Mouse (Mus musculus) C2C12 (cell line): ENCODE measurements around the gene Defb21. TPM values are rescaled to one million over a fixed set of nuclear protein-coding genes. Genes with fewer than 3 reads are reported as not detected.

ENCODE experiments used
- H3K27me3 ChIP-seq: one replicate; pipeline ENCODE4 v1.6.1; 2011; ENCODE audit not compliant: control insufficient read depth, insufficient read depth, insufficient read length
- H3K36me3 ChIP-seq: one replicate; pipeline ENCODE4 v1.6.1; 2011; ENCODE audit not compliant: control insufficient read depth, insufficient read depth
- H3K4me3 ChIP-seq: one replicate; pipeline ENCODE4 v1.5.1; 2011; ENCODE audit warnings: mild to moderate bottlenecking, control low read depth; ENCODE audit not compliant: poor library complexity, insufficient read depth, severe bottlenecking
- H3K79me2 ChIP-seq: one replicate; pipeline ENCODE4 v1.6.1; 2011; ENCODE audit not compliant: control insufficient read depth, insufficient read depth
- H3K79me3 ChIP-seq: one replicate; pipeline ENCODE4 v1.6.1; 2011; ENCODE audit warnings: low read depth, control low read depth
- H3ac ChIP-seq: one replicate; pipeline ENCODE3; 2011; ENCODE audit warnings: low read depth; ENCODE audit not compliant: control insufficient read depth, insufficient read length
- CEBPB ChIP-seq: IDR thresholded peaks from one replicate; pipeline ENCODE4 v1.6.1; 2011; ENCODE audit warnings: low read depth, mild to moderate bottlenecking, control low read depth, moderate library complexity
- CTCF ChIP-seq: IDR thresholded peaks from one replicate; pipeline ENCODE4 v1.5.1; 2011; ENCODE audit not compliant: control insufficient read depth, insufficient read depth, insufficient read length
- FOSL1 ChIP-seq: IDR thresholded peaks from one replicate; pipeline ENCODE4 v1.8.0; 2011; ENCODE audit warnings: mild to moderate bottlenecking, low read length; ENCODE audit not compliant: poor library complexity, insufficient read depth, severe bottlenecking
- MAX ChIP-seq: IDR thresholded peaks from one replicate; pipeline ENCODE4 v1.6.1; 2011; ENCODE audit warnings: mild to moderate bottlenecking, control low read depth
- MYOD1 ChIP-seq: IDR thresholded peaks from one replicate; pipeline ENCODE4 v1.6.1; 2011; ENCODE audit warnings: low read depth; ENCODE audit not compliant: control insufficient read depth, insufficient read length
- MYOG ChIP-seq: IDR thresholded peaks from one replicate; pipeline ENCODE4 v1.6.1; 2011; ENCODE audit not compliant: control insufficient read depth, insufficient read length; ENCODE audit errors: extremely low read depth
- USF1 ChIP-seq: IDR thresholded peaks from one replicate; pipeline ENCODE4 v1.6.1; 2011; ENCODE audit warnings: low read depth, mild to moderate bottlenecking, control low read depth, moderate library complexity
- polyA plus RNA-seq: library from polyadenylated mRNA; unstranded; fragments of >200 nt; fragmentation: generic; extraction: Trizol; gene quantifications from one replicate; pipeline ENCODE4 v1.2.1, GENCODE M21; 2012; ENCODE audit warnings: missing spikeins

Gene Defb21
- polyA plus RNA-seq, 1 experiment = not detected

- H3K79me2 ChIP-seq = no peaks in the 10 kb centered on the region
- TF ChIP-seq FOSL1 (no peak), MYOD1 (no peak), USF1 (no peak), CTCF (no peak), MYOG (no peak), MAX (no peak), CEBPB (no peak)
- H3K79me3 ChIP-seq = no peaks in the 10 kb centered on the region
- peaks cover under 1% of the 10 kb centered on the region for H3K27me3 ChIP-seq
- no peaks in the 10 kb centered on the region for H3K36me3 ChIP-seq
- no peak overlapping the region for H3K4me3 ChIP-seq
- no peak overlapping the region for H3ac ChIP-seq
Observed at GRCm38 (mm10) chr2:152589021-152589420, 16.5 kb downstream of the Defb21 start.

DNA sequence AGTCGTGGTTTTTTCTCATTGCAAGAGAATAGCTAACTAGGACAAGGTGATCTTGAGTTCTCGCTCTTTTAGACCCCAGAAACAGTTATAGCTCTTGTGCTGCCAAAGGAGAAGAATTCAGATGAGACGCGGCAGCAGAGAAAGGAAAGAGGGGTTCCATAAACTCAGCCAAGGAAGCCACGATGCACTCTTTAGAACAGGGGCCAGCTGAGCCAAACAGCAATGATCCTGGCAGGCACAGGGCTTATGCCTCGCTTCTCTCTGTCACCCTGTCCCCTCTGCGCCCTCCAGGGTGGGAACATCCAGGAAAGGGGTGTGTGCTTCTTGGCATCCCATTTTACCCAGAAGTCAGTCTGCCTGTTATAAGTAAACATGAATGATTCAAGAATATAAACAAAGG lies 26.8 kb downstream of the Defb21 start, which contains the start of gene Defb45:
TSS of gene Defb45 (minus strand) at position 101 of the 400 bp plus-strand sequence.
- Histone ChIP-seq H3K79me2 (no peaks in the 10 kb centered on the region), H3K36me3 (no peaks in the 10 kb centered on the region), H3K4me3 (no peak within 1 kb of the TSS), H3K27me3 (no peaks in the 10 kb centered on the region), H3K79me3 (no peaks in the 10 kb centered on the region), H3ac (no peak within 1 kb of the TSS)
- TF ChIP-seq MYOD1 (no peak), CTCF (no peak), USF1 (no peak), MAX (no peak), MYOG (no peak), CEBPB (no peak), FOSL1 (no peak)

GRCm38 (mm10) chr2:152600076-152600475 lies 27.5 kb downstream of the Defb21 start:
- no peaks in the 10 kb centered on the region for H3K79me2 ChIP-seq
- TF ChIP-seq MAX = no peak
- no peak for TF ChIP-seq MYOG
- TF ChIP-seq USF1 = no peak
- no peak for TF ChIP-seq FOSL1
- TF ChIP-seq CEBPB = no peak
- no peak for TF ChIP-seq MYOD1
- TF ChIP-seq CTCF = no peak
- no peaks in the 10 kb centered on the region for H3K36me3 ChIP-seq
- H3K79me3 ChIP-seq = no peaks in the 10 kb centered on the region
- H3K4me3 ChIP-seq = no peak overlapping the region
- H3ac ChIP-seq = no peak overlapping the region
- no peaks in the 10 kb centered on the region for H3K27me3 ChIP-seq

DNA sequence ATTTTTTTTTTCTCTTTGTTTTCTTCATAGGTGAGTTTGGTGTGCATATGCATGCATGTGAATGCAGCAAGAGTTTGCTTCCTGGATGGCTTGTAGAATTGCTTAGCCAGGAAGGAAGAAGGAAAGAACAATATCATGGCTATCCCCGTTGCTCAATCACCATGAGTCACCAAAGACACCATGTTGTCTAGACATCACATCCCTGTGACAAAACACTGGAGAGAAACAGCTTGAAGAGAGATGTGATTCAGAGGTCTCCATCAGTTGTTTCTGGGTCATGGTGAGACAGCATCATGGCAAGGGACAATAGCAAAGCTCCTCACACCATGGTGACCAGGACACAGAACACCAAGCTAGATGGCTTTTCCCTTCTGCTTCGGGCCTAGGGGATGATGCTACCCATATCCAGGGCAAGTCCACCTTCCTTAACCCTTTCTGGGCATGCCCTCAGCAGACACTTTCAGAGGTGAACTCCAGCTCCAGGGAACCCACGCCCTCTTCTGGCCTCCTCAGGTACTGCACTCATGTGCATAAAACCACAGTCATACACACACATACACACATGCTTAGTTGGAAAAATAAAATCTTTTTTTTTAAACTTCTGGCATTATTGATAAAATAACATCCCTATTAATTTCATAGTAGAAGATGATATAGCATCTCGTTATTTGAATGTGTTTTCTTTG lies 28.9 kb downstream of the Defb21 start:
- H3ac ChIP-seq = no peak overlapping the region
- H3K27me3 ChIP-seq = no peaks in the 10 kb centered on the region
- no peaks in the 10 kb centered on the region for H3K36me3 ChIP-seq
- no peaks in the 10 kb centered on the region for H3K79me3 ChIP-seq
- no peak for TF ChIP-seq FOSL1
- TF ChIP-seq CEBPB = peak; percentile 84
- H3K79me2 ChIP-seq = no peaks in the 10 kb centered on the region
- H3K4me3 ChIP-seq = no peak overlapping the region

DNA sequence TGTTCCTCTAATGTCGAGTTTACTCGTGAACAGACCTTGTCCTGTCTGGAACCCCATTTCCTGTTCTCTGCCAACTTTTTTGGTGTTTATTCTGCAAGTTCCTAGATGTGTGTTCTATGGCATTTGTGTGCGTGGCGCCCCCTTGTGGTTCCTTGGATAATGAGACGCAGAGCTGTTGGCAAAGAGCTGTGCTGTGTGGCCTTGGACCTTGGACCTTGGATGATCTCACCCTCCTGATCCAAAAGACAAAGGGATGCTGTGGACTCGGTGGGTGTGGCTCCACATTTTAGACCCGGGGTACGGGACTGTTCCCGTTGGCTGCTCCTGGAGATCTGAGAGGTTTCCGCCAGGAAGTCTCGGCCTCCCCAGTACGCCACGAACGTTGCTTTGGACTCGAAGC lies 31.5 kb downstream of the Defb21 start, which contains the start of gene Defb36:
TSS of gene Defb36 (plus strand) at position 271 of the 400 bp plus-strand sequence.
- Histone ChIP-seq H3K4me3 (no peak within 1 kb of the TSS), H3K79me2 (no peaks in the 10 kb centered on the region)
- TF ChIP-seq CTCF (no peak), MYOD1 (no peak), MYOG (no peak), MAX (no peak), CEBPB (no peak), FOSL1 (no peak), USF1 (no peak)

GRCm38 (mm10) chr2:152607746-152608145 lies 35.2 kb downstream of the Defb21 start:
- Histone ChIP-seq H3K79me2 (no peaks in the 10 kb centered on the region), H3K79me3 (no peaks in the 10 kb centered on the region), H3K27me3 (peaks cover 3% of the 10 kb centered on the region), H3K36me3 (no peaks in the 10 kb centered on the region), H3K4me3 (no peak overlapping the region), H3ac (no peak overlapping the region)
- no peak for TF ChIP-seq MYOD1
- TF ChIP-seq MYOG = no peak
- TF ChIP-seq USF1 = no peak
- TF ChIP-seq MAX = no peak
- TF ChIP-seq FOSL1 = no peak
- TF ChIP-seq CTCF = no peak

More for the DNA sequence above, 31.5 kb downstream of the Defb21 start, which contains the start of gene Defb36:
- H3K36me3 ChIP-seq = no peaks in the 10 kb centered on the region
- no peak within 1 kb of the TSS for H3ac ChIP-seq
- H3K27me3 ChIP-seq = no peaks in the 10 kb centered on the region
- no peaks in the 10 kb centered on the region for H3K79me3 ChIP-seq
